Mouse (Mus musculus): ENCODE data around the gene Haus4. TPM values are rescaled to one million over a fixed set of nuclear protein-coding genes. Genes with fewer than 3 reads are reported as not detected.

The Haus4 gene
- 32.4 and 37.2 TPM in 2 replicates for polyA plus RNA-seq (2016; fragmentation: Nextera tagmentation; extraction: Ambion mirVana)

- Histone ChIP-seq H3K4me1 (peaks cover 8% of the 10 kb centered on the region), H3K9me3 (replicated peaks) (no peaks in the 10 kb centered on the region), H3K4me2 (replicated peaks) (peak within 1 kb of the TSS; percentile 82), H3K9ac (peak within 1 kb of the TSS; percentile 71), H3K27me3 (no peaks in the 10 kb centered on the region), H3K27ac (peak within 1 kb of the TSS; percentile 72), H3K4me3 (peak within 1 kb of the TSS; percentile 57), H3K36me3 (peaks cover 6% of the 10 kb centered on the region)
- WGBS: under 1% methylated on average over 76 of the region's 76 CpGs
- peak; percentile 92 for ATAC-seq (ENCODE audit: low FRiP score)
These were observed at the start of gene Haus4 for GRCm38 (mm10) chr14:54553975-54554769. Haus4 (minus strand) TSS chr14:54554616.

GRCm38 (mm10) chr14:54603686-54604085 lies 49.3 kb upstream of the Haus4 start:
- H3K4me2 ChIP-seq (replicated peaks): peak overlapping the region; percentile 41
- no peak for ATAC-seq (ENCODE audit: low FRiP score)
- H3K4me1 ChIP-seq: peaks cover 12% of the 10 kb centered on the region
- H3K9me3 ChIP-seq (replicated peaks): no peaks in the 10 kb centered on the region
- H3K36me3 ChIP-seq: 0 out of 2 replicates have a peak, but pooled peaks cover 5% of the 10 kb centered on the region
- peak overlapping the region; percentile 81 for H3K27ac ChIP-seq
- H3K4me3 ChIP-seq: peak overlapping the region; percentile 66
- 85% methylated on average over 8 of the region's 8 CpGs for WGBS
- no peak overlapping the region for H3K9ac ChIP-seq
- H3K27me3 ChIP-seq: no peaks in the 10 kb centered on the region

- peak overlapping the region; percentile 66 for H3K4me3 ChIP-seq
- H3K9ac ChIP-seq: peak overlapping the region; percentile 83
- H3K9me3 ChIP-seq (replicated peaks): no peaks in the 10 kb centered on the region
- WGBS: under 1% methylated on average over 46 of the region's 46 CpGs
- H3K4me1 ChIP-seq: peaks cover 12% of the 10 kb centered on the region
- H3K4me2 ChIP-seq (replicated peaks): peak overlapping the region; percentile 41
- 0 out of 2 replicates have a peak, but pooled peaks cover 8% of the 10 kb centered on the region for H3K36me3 ChIP-seq
- H3K27me3 ChIP-seq: no peaks in the 10 kb centered on the region
- peak; percentile 99 for ATAC-seq (ENCODE audit: low FRiP score)
- peak overlapping the region; percentile 96 for H3K27ac ChIP-seq
These were observed 48.7 kb upstream of the Haus4 start for GRCm38 (mm10) chr14:54603038-54603654.

GRCm38 (mm10) chr14:54602613-54603012 lies 48.2 kb upstream of the Haus4 start:
- Histone ChIP-seq H3K36me3 (0 out of 2 replicates have a peak, but pooled peaks cover 8% of the 10 kb centered on the region), H3K9me3 (replicated peaks) (no peaks in the 10 kb centered on the region), H3K27me3 (no peaks in the 10 kb centered on the region), H3K4me3 (peak overlapping the region; percentile 66), H3K4me1 (peaks cover 12% of the 10 kb centered on the region), H3K4me2 (replicated peaks) (peak overlapping the region; percentile 41), H3K9ac (peak overlapping the region; percentile 83), H3K27ac (peak overlapping the region; percentile 96)
- 46% methylated on average over 4 of the region's 4 CpGs for WGBS
- peak; percentile 24; the same call in 1 of the 2 replicates for ATAC-seq (ENCODE audit: low FRiP score)

- Histone ChIP-seq H3K27me3 (no peaks in the 10 kb centered on the region), H3K4me1 (peaks cover 10% of the 10 kb centered on the region), H3K36me3 (0 out of 2 replicates have a peak, but pooled peaks cover 8% of the 10 kb centered on the region), H3K4me3 (no peak overlapping the region), H3K4me2 (replicated peaks) (no peak overlapping the region), H3K27ac (no peak overlapping the region), H3K9me3 (replicated peaks) (no peaks in the 10 kb centered on the region), H3K9ac (no peak overlapping the region)
- 75% methylated on average over 2 of the region's 2 CpGs for WGBS
- ATAC-seq (ENCODE audit: low FRiP score): no peak
These were observed 47.2 kb upstream of the Haus4 start for GRCm38 (mm10) chr14:54601601-54602000.

GRCm38 (mm10) chr14:54597084-54597483 lies 42.7 kb upstream of the Haus4 start:
- ATAC-seq (ENCODE audit: low FRiP score): no peak
- no peak overlapping the region for H3K4me2 ChIP-seq (replicated peaks)
- 80% methylated on average over 7 of the region's 7 CpGs for WGBS
- no peak overlapping the region for H3K27ac ChIP-seq
- peaks cover 6% of the 10 kb centered on the region; the same call in 1 of the 2 replicates for H3K4me1 ChIP-seq
- H3K36me3 ChIP-seq: peaks cover 20% of the 10 kb centered on the region
- H3K27me3 ChIP-seq: no peaks in the 10 kb centered on the region
- H3K9ac ChIP-seq: no peak overlapping the region
- no peak overlapping the region for H3K4me3 ChIP-seq
- H3K9me3 ChIP-seq (replicated peaks): no peaks in the 10 kb centered on the region

- WGBS: 67% methylated on average over 28 of the region's 28 CpGs
- ATAC-seq (ENCODE audit: low FRiP score): no peak
- Histone ChIP-seq H3K4me2 (replicated peaks) (no peak overlapping the region), H3K4me3 (no peak overlapping the region), H3K36me3 (peaks cover 23% of the 10 kb centered on the region), H3K9ac (no peak overlapping the region), H3K27ac (no peak overlapping the region), H3K9me3 (replicated peaks) (no peaks in the 10 kb centered on the region), H3K4me1 (peaks cover 6% of the 10 kb centered on the region; the same call in 1 of the 2 replicates), H3K27me3 (no peaks in the 10 kb centered on the region)
These were observed 40.4 kb upstream of the Haus4 start for GRCm38 (mm10) chr14:54594631-54595414.

- Histone ChIP-seq H3K27ac (no peak overlapping the region), H3K36me3 (peaks cover 23% of the 10 kb centered on the region), H3K9me3 (replicated peaks) (no peaks in the 10 kb centered on the region), H3K9ac (no peak overlapping the region), H3K4me1 (peaks cover 6% of the 10 kb centered on the region; the same call in 1 of the 2 replicates), H3K27me3 (no peaks in the 10 kb centered on the region), H3K4me3 (no peak overlapping the region), H3K4me2 (replicated peaks) (no peak overlapping the region)
- no peak for ATAC-seq (ENCODE audit: low FRiP score)
- 93% methylated on average over 3 of the region's 3 CpGs for WGBS
These were observed 39.6 kb upstream of the Haus4 start for GRCm38 (mm10) chr14:54594055-54594454.

- peak overlapping the region; percentile 10; the same call in 1 of the 2 replicates for H3K9ac ChIP-seq
- H3K4me2 ChIP-seq (replicated peaks): no peak overlapping the region
- no peaks in the 10 kb centered on the region for H3K9me3 ChIP-seq (replicated peaks)
- H3K36me3 ChIP-seq: peaks cover 16% of the 10 kb centered on the region
- H3K4me1 ChIP-seq: peaks cover 6% of the 10 kb centered on the region; the same call in 1 of the 2 replicates
- WGBS: 67% methylated on average over 10 of the region's 10 CpGs
- no peak for ATAC-seq (ENCODE audit: low FRiP score)
- H3K27ac ChIP-seq: peak overlapping the region; percentile 55; the same call in 1 of the 2 replicates
- H3K4me3 ChIP-seq: no peak overlapping the region
- H3K27me3 ChIP-seq: no peaks in the 10 kb centered on the region
These were observed 38.0 kb upstream of the Haus4 start for GRCm38 (mm10) chr14:54592319-54592934.

- 91% methylated on average over 16 of the region's 16 CpGs for WGBS
- ATAC-seq (ENCODE audit: low FRiP score): no peak
- H3K9me3 ChIP-seq (replicated peaks): no peaks in the 10 kb centered on the region
- no peak overlapping the region for H3K4me3 ChIP-seq
- H3K27me3 ChIP-seq: no peaks in the 10 kb centered on the region
- peaks cover 16% of the 10 kb centered on the region for H3K36me3 ChIP-seq
- no peak overlapping the region for H3K4me2 ChIP-seq (replicated peaks)
- no peak overlapping the region for H3K9ac ChIP-seq
- H3K27ac ChIP-seq: no peak overlapping the region
- peaks cover 6% of the 10 kb centered on the region; the same call in 1 of the 2 replicates for H3K4me1 ChIP-seq
These were observed 36.6 kb upstream of the Haus4 start for GRCm38 (mm10) chr14:54591056-54591455.

GRCm38 (mm10) chr14:54583681-54584338 lies 29.4 kb upstream of the Haus4 start:
- WGBS: 50% methylated on average over 7 of the region's 7 CpGs
- Histone ChIP-seq H3K4me1 (no peaks in the 10 kb centered on the region), H3K36me3 (peaks cover 18% of the 10 kb centered on the region), H3K27ac (no peak overlapping the region), H3K27me3 (no peaks in the 10 kb centered on the region), H3K4me2 (replicated peaks) (no peak overlapping the region), H3K9me3 (replicated peaks) (no peaks in the 10 kb centered on the region), H3K9ac (no peak overlapping the region), H3K4me3 (no peak overlapping the region)
- ATAC-seq (ENCODE audit: low FRiP score): peak; percentile 50

Data from hindbrain, embryonic 12.5 days (tissue).